Mouse (Mus musculus): ENCODE results near the gene S100z.

The S100z gene

GRCm38 (mm10) chr13:95478671-95479413, at the start of gene S100z:
S100z (minus strand) TSS chr13:95478721.
- DNase-seq (ENCODE audit: low spot score) = no peak

GRCm38 (mm10) chr13:95524674-95525491, 46.4 kb upstream of the S100z start, which contains the start of gene F2rl1:
F2rl1 (minus strand) TSS chr13:95525227.
- DNase-seq (ENCODE audit: low spot score) = peak; percentile 50

DNA sequence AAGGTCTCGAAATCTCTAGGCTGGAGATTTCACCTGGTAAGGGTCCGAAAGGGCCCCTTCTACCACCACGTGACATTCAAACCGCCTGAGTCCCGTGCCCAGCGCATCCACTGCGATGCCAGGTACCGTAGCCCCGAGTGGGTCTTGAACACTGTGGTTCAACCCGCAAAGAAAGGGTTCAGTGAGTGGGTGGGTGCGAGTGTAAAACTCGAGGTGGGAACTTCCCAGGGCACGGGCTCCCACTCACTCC, 45.8 kb upstream of the S100z start:
- no peak for DNase-seq (ENCODE audit: low spot score)

DNA sequence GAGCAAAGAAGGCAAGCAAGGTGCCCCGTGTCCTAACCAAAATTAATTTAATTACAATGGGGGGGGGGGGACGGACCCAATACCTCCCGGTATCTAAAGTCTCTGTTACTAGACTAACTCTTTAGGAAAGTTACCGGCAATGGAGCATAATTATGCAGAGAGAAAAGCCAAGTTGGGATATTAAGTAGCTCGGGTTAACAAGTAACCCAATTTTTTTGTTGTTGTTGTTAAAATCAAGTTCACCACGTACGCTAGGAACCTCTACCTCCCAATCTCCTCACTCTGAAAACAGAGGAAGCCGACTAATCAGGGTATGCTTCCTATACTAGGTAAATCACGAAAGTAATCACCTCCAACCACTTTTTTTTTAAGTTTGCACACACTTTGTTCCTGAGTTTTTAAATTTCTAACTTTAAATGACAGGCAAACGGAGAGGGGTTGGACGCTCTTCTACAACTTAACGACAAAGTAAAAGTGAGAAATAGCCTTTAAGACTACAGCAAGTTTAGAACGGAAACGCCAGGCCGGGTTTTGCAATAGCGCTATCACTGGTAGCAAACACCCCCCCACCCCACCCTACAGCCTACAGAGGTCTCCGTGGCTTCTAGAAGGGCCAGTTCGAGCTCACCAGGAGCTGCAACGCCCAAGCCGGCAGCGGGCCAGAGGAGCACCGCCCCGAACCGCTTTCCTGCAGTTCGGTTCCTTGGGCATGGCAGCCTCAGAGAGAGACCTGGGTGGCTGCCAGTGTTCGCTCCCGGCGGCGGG, 45.3 kb upstream of the S100z start:
- no peak for DNase-seq (ENCODE audit: low spot score)

DNA sequence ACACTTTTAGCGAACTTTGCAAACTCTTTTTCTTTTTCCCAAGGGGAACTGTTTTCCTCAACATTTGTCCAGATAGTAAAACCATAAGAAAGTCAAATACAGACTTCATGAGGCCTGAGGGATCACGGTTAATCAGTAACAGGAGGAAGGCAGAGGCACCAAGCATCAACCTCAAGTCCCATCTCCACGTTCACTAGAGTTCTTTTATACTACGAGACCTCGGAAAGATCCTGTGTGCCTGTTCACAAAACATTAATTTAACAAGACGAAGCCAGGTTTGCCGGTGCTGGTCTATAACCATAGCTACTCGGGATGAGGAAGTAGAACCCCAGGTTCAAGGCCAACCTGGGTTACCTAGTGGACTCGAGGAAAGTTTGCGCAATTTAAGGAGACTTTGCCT, 43.7 kb upstream of the S100z start:
- DNase-seq (ENCODE audit: low spot score) = no peak

GRCm38 (mm10) chr13:95521029-95521428, 42.5 kb upstream of the S100z start:
- DNase-seq (ENCODE audit: low spot score) = no peak

- DNase-seq (ENCODE audit: low spot score) = no peak
Measured at GRCm38 (mm10) chr13:95514756-95515155, 36.2 kb upstream of the S100z start.

DNA sequence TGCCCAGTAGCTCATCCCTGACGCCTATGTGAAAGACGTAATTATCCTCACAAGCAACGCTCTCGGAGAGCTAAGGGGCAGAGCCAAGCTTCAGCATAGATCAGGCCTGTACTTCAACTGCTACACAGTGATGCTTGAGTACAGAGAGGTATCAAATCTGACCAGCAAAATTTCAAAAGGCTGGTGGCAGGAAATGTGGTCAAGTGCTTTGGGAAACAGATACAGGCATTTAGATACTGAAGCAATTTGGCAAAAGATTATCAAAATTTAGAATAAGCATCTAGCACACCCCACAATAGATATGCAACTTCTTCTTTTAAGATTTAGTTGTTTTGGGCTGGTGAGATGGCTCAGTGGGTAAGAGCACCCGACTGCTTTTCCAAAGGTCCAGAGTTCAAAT, 31.5 kb upstream of the S100z start:
- DNase-seq (ENCODE audit: low spot score) = no peak

- DNase-seq (ENCODE audit: low spot score) = no peak
Measured at GRCm38 (mm10) chr13:95503279-95503917, 24.9 kb upstream of the S100z start.

DNA sequence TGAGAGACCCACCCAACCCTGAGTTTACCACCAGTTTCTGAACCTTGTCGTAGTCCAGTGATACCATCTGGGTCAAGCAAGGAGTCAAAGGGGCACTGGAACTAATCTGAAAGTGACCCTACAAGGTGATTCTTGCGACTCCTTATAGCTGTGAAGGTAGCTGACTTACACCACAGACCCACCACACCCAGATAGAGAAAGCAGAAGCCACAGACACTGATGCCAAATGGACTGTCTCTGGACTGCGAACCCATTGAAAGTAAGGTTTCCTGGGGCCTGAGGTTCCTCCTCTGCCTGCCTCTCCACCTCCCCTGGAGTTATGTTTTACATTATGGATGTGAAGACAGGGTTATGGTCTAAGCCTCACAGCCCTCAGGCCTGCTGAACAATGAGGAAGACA, 18.1 kb upstream of the S100z start:
- no peak for DNase-seq (ENCODE audit: low spot score)

DNA sequence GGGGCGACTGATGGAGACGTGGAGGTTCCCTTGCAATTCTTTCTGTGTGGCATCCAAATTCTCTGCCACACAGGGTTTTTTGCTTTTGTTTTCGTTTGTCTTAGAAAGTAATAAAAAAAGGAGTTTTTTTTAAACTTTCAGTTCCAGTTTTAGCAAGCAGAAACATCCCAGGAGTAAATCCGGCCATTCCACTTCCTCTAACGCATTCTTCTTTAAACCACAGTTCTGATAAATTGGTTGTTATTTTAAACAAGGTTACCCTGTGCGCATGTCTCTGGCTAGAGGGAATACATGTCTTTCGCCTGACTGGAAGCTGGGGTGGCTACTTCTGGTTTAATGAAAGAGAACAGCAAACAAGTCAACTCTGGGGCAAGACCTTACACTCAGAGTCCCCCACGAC, 16.3 kb upstream of the S100z start:
- no peak for DNase-seq (ENCODE audit: low spot score)

DNA sequence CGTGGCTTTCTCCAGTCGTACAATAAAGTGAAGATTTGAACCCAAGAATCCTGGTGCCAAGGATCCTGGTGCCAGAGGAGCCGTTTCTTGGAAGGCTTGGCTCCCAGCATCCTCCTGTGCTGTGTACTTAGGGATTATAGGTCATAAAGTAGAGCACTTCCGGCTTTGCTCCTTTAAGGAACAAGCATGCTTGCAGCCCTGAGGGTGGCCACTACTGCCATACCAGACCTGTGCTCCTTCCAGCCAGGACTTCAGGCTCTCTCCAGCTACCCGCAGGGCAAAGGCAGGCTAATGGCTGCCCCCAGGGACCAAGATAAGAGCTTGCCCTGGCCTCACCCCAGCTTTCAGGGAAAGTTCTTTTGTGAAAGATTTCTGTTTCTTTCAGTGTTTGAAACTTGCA, 14.8 kb upstream of the S100z start:
- DNase-seq (ENCODE audit: low spot score) = no peak

- no peak for DNase-seq (ENCODE audit: low spot score)
Measured at GRCm38 (mm10) chr13:95491327-95491726, 12.8 kb upstream of the S100z start.

GRCm38 (mm10) chr13:95484664-95485063, 6.1 kb upstream of the S100z start:
- DNase-seq (ENCODE audit: low spot score) = no peak

GRCm38 (mm10) chr13:95481428-95481827, 2.9 kb upstream of the S100z start:
- DNase-seq (ENCODE audit: low spot score) = peak; percentile 38

DNA sequence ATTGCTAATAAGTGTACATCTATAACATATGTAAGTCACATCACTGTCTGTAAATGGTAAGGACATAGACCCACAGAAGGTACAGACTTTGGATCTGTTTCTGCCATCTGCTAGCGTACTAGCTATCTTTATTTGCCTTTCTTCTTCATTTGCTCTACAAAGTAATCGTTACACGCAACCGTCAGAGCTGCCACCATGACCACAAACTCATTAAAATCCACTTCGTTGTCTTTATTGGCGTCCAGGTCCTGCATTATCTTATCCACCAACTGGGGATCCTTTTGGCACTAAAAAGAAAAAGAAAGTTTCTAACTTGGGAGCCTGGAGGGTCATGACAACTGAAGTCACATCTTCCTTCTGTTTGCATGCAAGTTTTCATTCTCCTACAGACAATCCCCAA, 1.3 kb downstream of the S100z start:
- no peak for DNase-seq (ENCODE audit: low spot score)

DNA sequence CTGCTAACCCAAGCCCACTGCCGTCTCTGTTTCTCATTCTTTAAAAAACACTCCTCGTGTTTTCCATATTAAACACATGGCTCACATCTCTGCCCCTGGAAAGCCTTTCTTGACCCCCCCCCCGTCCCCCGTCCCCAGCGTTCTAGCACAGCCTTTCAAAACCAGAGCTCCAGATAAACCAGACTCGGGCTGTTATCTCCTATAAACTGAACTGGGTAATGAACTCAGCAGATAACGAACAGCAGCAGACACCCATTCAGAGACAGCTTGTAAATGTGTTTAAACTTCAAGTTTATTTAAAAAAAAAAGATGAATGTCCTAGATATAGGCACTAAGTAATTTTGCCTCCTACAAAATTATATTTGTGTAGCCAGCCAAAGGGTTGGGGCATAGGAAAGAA, 3.4 kb downstream of the S100z start:
- DNase-seq (ENCODE audit: low spot score) = no peak

DNA sequence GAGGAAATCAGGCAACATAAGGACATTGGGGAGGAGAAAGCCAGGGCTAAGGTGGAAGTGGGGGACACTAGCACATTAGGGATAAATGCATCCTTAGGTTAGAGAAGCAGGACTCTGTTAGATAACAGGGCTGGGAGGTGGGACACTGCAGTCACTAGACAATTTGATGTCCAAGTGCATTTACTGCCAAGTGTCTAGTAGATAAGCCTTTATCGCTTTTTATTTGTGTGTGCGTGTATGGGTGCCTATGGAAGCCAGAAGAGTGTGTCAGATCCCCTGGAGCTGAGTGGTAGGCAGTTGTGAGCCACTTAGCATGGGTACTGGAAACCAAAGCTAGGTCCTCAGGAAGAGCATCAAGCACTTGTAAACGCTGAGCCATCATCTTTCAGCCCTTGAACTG, 4.2 kb downstream of the S100z start:
- no peak for DNase-seq (ENCODE audit: low spot score)

- DNase-seq (ENCODE audit: low spot score) = no peak
Measured at GRCm38 (mm10) chr13:95470970-95471369, 7.6 kb downstream of the S100z start.

DNA sequence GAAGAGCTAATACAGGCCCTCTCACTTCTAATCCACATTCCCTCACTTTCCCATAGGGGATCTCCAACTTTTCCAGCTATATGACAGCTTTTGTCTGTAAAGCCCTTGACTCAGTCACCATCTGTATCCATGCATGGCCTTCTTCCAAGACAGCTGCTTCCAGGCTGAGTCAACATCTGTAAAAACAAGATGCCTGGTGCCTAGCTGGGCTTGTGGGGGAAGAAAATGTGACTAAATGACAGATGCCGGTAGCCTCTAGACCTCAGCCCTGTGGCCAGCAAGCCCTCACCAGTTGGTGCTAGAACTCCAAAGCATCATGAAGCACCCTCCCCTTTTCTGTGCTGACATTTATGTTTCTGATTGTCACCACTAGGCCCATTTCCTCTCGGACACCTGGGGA, 27.0 kb downstream of the S100z start:
- DNase-seq (ENCODE audit: low spot score) = no peak

- no peak for DNase-seq (ENCODE audit: low spot score)
Measured at GRCm38 (mm10) chr13:95450636-95451210, 27.8 kb downstream of the S100z start.

- DNase-seq (ENCODE audit: low spot score) = no peak
Measured at GRCm38 (mm10) chr13:95449730-95450129, 28.8 kb downstream of the S100z start.
